Mouse (Mus musculus): ENCODE results near the gene Wdr4.

Wdr4 gene

GRCm38 (mm10) chr17:31497726-31498125 lies 22.1 kb downstream of the Wdr4 start:
- no peak for DNase-seq (ENCODE audit: low spot score)

DNA sequence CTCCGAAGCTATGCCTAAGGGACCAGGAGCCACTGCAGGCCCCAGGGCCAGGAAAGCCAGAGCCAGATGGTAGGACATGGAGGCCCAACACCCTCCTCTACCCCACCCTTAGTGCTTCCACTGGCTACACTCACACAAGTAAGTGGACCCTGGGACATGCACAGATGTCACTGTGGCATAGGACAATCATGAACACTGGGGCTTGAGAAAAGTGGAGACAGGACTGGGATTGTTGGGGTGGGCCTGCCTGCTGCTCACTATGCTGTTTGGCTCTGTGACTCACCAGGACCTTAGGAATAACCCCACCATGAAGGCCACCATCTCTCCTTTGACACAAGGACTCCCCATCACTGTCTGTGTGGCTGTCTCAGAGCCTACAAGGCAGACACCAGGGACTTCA lies 24.8 kb downstream of the Wdr4 start:
- DNase-seq (ENCODE audit: low spot score) = no peak

- DNase-seq (ENCODE audit: low spot score) = peak; percentile 83
These were observed 27.4 kb downstream of the Wdr4 start for GRCm38 (mm10) chr17:31492416-31492815.

- no peak for DNase-seq (ENCODE audit: low spot score)
These were observed 28.4 kb downstream of the Wdr4 start for GRCm38 (mm10) chr17:31491355-31491754.

DNA sequence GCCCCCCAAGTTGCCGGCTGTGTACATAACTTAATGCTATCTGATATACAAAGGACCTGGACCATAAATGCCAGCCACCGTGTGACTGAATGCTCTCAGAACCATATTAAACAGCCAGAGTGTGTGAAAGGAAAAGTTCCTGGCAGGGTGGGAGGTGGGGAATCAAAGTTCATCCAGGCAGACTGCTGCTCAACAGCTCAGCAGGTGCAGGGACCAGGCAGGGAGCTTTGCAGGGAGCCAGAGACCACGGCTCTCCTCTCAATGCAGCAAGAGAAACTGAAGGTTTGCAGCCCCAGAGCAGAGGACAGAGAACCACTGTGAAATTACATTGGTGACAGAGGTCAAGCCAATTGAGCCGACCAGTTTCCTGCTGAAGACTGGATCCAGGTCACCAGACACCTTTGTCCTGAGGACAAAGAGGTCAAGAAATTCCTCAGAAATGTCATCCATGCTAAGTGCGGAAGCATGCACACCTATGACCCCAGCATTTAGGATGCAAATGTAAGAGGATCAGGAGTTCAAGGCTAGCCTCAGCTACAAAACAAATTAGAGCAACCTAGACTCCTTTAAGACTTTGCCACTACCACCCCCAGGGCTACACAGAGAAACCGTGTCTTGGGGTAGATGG lies 32.2 kb downstream of the Wdr4 start:
- DNase-seq (ENCODE audit: low spot score) = no peak

- no peak for DNase-seq (ENCODE audit: low spot score)
These were observed 33.1 kb downstream of the Wdr4 start for GRCm38 (mm10) chr17:31486616-31487198.

DNA sequence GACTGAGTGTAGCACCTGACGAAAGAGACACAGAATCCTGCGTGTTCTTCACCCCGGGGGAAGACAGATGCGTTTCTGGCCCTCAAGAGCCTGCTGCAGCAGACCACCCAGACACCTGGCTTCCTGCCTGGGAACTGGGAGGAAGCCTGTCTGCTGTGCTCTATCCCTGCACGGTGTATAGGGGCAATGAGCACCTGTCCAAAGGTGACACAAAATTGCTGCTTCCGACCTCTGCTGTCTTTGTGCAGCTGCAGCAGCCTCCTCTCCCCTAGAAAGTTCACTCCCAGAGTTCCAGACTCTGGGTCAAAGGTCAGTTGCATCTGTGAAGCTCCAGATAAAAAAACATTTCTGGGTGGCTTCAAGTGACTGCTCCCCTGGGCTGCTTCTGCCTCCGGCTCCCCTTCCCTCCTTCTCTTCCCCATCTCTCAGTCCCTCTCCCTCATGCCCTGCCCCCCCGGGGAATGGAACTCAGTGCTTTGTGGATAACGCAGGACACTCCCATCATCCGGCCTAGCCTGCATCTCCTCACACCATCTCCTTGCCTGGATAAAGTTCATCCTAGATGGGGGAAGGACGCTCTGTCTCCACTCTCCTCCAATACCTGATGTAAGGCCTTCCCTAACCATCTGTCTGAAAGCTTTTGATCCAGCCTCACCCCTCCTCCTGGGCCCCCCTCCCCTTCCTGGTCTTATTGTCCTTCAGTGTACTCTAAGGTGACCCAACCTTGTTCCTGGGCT lies 40.5 kb downstream of the Wdr4 start:
- no peak for DNase-seq (ENCODE audit: low spot score)

- no peak for DNase-seq (ENCODE audit: low spot score)
These were observed 41.2 kb downstream of the Wdr4 start for GRCm38 (mm10) chr17:31478606-31479005.

DNA sequence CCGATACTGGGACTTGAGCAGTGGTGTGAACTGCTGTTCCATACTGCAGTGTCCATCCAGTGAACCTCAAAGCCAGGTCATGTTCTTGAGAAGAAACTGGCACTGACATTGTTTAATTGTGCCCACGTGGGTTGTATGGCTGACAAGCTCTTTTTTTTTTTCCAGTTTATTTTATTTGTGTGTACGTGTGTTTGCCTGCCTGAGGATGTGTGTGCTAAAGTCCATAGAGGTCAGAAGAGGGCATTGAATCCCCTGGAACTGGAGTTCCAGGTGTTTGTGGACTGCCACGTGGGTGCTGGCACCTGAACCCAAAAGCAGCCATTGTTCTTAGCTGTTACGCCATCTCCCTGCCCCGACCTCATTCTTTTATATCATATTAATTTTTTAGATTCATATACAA lies 45.4 kb downstream of the Wdr4 start:
- no peak for DNase-seq (ENCODE audit: low spot score)

DNA sequence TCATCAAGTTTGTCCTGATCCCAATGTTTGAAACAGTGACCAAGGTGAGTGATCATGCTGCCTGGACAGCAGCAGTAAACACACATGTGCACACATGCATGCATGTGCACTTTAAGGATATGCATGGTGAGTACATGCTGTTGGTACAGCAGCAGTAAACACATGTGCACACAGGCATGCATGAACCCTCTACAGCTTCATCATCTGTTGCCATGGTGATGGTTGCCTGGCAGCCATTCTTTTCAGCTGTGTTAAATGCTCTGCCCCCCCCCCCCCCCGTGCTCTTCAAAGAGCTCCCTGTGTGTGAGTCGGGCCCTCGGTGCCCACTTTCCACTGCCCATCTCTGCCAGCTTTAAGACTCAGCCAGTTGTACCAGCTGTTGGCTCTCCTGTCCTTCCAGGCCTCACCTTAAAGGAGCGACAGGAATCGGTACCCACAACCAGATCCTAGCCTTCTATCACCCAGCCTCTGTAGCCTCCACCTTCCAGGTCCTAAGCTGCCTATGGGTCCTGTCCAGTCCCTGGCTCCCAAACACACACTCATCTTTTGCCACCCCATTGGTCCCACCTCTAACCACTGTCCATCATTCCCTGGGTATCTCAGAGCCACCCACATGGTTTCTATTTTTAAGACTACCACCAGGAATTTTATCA lies 48.9 kb downstream of the Wdr4 start:
- no peak for DNase-seq (ENCODE audit: low spot score)

DNA sequence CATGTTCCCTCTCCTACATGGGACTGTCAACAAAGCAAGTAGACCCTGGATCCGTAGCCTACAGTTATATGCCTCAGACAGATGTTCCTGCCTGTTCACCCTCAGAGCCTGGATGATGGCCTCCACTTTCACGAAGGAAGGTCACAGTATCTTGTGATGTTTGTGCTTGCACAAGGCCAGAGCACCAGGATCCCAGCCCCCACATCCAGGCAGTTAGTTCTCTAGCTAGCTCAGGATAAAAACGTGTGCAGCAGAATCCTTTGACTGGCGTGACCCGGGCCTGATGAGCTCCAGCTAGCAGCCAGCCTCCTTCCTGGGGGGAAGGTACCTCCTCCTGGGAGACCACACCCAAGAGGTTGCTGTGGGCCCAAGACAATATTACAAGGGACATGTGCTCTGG lies 51.3 kb downstream of the Wdr4 start:
- DNase-seq (ENCODE audit: low spot score) = no peak

DNA sequence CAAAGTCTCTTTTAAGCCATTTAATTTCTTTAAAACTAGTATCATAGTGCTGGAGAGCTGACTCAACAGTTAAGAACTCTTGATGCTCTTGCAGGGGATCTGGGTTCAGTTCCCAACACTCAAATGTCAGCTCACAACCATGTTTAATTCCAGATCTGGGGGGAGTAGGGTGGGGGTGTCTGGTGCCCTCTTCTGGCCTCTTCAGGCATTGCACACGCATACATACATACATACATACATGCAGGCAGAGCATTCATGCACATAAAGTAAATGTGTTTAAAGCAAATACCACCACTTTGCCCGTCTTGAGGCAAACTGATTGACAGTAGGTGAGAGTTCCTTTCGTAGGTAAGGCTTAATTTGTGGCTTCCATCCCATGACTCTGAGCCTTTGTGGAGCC lies 52.9 kb downstream of the Wdr4 start:
- DNase-seq (ENCODE audit: low spot score) = no peak

DNA sequence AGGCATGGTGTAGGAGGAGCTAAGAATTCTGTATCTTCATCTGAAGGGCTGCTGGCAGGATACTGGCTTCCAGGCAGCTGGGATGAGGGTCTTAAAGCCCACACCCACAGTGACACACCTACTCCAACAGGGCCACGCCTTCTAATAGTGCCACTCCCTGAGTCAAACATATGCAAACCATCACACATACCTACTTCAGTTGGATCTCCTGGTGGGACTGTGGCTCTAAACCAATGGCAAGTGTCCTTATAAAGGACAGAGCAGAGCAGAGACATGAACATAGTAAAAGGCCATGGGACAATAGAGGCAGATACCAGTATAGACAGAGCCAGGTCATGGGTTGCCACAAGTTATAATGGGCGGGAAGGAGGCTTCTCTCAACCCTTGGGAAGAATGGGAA lies 57.3 kb downstream of the Wdr4 start:
- no peak for DNase-seq (ENCODE audit: low spot score)

DNA sequence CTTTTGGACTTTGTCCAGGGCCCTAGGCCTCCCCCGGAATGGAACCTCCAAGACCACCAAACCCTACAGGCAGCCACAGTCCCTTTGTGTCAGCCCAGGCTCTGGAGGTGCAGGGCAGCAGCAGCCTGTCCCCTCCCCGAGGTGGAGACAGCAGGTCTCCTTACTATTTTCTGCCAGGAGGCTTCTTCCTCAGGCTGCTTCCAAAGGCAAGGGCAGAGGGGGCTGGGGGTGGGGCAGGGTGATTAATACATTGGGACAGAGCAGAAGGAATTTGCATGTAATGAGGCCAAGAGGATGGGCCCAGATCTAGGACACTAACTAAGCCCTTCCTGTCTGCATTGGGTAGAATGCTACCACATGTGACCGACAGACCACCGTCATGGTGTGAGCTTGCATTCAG lies 59.4 kb downstream of the Wdr4 start:
- no peak for DNase-seq (ENCODE audit: low spot score)

GRCm38 (mm10) chr17:31456723-31457567 lies 62.8 kb downstream of the Wdr4 start:
- no peak for DNase-seq (ENCODE audit: low spot score)

GRCm38 (mm10) chr17:31454056-31454455 lies 65.7 kb downstream of the Wdr4 start:
- no peak for DNase-seq (ENCODE audit: low spot score)

DNA sequence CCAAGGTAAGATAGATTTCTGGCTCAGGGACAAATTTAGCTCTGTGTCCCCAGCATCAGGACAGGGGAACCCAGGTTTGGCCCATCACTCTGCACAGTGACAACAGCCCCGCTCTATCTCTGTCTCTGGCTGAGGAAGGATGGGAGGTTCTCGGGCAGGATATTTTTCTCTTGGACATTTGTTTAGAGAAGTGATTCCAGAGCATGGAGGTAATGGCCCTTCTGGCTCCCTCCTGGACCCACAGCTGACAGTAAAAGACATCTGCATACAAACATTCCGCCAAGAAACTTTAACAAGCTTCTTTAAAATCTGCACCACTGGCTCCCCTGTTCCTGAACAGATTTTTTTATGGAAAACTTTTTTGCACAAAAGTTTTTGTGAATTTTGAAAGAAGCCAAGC lies 66.3 kb downstream of the Wdr4 start:
- no peak for DNase-seq (ENCODE audit: low spot score)

DNA sequence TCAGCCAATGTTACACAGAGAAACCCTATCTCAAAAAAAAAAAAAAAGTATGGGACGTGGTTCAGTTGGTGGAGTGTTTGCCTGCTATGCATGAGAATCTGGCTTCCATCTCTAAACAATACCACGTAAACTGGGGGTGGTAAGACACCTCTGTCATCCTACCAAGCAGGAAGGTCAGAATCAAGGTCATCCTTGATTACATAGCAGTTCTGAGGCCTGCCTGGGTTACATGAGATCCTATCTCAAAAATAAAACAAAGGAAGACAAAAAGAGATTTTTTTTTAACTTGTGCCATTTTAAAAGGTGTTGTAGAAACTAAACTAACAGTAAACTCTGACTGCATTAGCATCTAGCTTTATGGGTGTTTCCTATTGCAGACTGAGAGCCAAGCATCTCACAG lies 67.0 kb downstream of the Wdr4 start:
- DNase-seq (ENCODE audit: low spot score) = no peak

DNA sequence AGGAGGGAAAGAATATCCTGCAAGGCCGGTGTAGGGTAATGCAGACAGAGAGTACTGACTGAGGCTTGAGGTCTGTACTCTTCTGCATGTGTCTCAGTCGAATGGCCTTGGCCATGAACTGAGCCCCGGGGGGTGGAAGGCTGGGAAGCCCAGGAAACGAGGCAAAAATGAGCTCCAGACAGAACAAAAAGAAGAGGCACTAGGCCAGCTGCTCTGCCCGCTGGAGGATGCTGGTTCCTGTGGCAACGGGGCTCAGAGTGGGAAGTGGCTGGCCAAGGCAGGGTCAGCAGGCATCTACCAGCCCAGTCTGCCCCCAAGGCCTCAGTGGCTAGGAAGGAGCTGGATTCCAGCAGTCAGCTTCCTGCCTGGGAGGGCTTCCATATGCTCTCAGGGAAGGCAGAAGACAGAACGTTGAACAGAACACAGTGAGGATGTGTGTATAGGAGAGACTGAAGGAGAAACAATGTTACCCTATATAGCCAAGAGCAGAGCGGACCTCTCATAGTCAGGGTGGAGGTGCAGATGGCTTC lies 68.5 kb downstream of the Wdr4 start:
- DNase-seq (ENCODE audit: low spot score) = no peak

DNA sequence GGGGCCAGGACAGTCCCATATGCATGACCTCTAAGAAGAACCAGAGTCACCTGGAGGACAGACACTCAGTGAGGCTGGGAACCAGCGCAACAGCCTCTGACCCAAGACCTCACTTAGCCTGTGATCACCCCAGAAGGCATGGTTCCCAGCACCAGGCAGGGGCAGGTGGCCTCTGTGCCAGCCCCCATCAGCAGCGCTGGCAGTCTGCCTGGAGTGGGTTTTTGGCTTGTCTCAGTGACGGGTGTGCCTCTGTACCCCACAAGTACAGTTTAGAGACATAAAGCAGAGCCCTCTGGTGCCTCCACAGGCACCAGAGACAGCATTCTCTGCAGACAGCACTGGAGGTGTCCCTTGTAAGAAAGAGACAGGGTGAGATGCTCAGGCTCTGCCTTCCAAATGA lies 69.6 kb downstream of the Wdr4 start:
- DNase-seq (ENCODE audit: low spot score) = no peak

- no peak for DNase-seq (ENCODE audit: low spot score)
These were observed 71.3 kb downstream of the Wdr4 start for GRCm38 (mm10) chr17:31448519-31448918.

DNA sequence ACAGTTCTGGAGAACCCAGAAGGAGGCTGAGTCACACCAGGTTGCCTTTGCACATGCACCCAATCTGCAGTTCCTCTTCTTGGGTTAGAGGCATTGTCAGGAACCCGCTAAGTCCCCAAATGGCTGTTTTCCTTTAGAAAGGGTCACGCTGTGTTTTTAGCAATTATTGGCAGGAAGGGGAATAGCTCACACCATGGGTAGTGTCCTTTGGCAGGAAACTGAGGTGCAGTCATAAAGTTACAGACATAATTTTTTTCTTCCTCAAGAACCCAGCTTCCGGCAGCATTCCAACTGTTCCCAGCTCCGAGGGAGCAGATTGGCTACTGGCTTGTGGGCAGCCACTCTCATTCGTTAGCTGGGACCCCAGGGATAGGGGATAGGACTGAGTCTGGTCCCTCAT lies 72.0 kb downstream of the Wdr4 start:
- no peak for DNase-seq (ENCODE audit: low spot score)
